Mouse (Mus musculus) left cerebral cortex, postnatal 25 days (tissue): ENCODE results near the gene Sptbn4. TPM values are rescaled to one million over a fixed set of nuclear protein-coding genes. Genes with fewer than 3 reads are reported as not detected.
A peak's percentile ranks its signal among the peaks of the same experiment; 100 is the strongest.

Experiments
- DNase-seq, 2 experiments: peaks; one replicate each; pipeline ENCODE4 v3.0.0; 2022; ENCODE audit warnings: low spot score in 2 of 2, mixed read lengths in 1 of 2
- intact Hi-C: fragments of 180-260 bp; cut with DNase I; formaldehyde crosslinking; loops from one replicate; pipeline ENCODE4 v1.15.1; 2025
- total RNA-seq, 2 experiments: library from RNA; stranded (reverse); gene quantifications; 2 replicates each; pipeline ENCODE4 v1.2.3; 2021

The Sptbn4 gene
- total RNA-seq, 2 experiments from 2014 or later = 132 to 139 TPM

GRCm38 (mm10) chr7:27397048-27397949, 50.2 kb downstream of the Sptbn4 start:
- intact Hi-C loops = no loop called here
- DNase-seq = peak; percentile 76 to 83

GRCm38 (mm10) chr7:27396184-27397047, 51.1 kb downstream of the Sptbn4 start:
- intact Hi-C loops = loop anchor here (1.0 kb wide), 1 partner anchor 57 kb away; no protein-coding TSS in a partner anchor
- peak; percentile 29 to 57 for DNase-seq

DNA sequence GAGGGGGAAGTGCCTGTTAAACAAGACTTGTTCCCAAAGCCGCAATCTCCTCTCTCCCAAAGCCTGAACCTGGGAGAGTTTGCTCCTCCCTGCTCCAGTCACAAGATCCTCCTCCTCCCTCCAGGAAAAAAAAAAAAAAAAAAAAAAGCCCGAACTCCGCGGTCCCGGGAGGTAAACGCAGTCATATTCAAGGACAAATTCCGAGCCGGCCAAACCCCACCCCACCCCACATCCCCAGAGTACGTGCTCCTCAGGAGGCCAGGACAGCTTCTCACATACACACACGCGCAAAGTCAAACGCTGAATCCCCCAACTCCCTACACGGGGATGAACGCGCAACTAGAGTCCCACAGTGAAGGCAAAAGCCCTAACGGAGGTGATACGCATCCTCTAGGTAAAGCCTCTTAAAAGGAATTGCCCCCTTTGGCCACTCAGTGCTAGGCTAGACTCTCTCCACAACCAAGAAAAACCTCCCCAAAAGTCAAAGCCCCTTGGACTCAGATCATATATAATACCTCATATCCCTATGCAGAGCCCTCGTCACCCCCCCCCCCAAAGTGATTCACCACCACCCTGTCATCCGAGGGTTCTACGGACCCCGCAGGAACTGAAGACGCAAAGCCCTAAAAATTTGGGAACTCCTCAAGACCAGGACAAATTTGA, 51.8 kb downstream of the Sptbn4 start:
- peak; percentile 23 to 58 for DNase-seq
- intact Hi-C loops = loop anchor here (1.0 kb wide), 1 partner anchor 56 kb away; no protein-coding TSS in a partner anchor

DNA sequence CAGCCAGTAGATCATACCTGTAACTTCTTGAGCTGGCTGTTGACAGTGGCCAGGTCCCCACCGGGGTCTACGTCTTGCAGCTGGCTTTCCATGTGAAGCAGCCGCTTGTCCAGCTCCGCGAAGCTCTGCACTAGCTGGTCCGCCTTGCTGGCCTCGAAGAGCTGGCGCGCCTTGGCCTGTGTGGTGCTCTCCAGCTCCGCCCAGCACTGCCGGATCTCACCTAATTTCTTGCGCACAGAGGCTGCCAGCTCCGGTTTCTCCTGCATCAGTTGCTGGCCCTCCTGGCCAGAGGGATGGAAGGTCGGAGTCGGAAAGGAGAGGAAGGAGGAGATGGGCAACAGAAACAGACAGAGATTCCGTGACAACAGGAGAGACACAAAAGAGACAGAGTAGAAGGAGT, 56.1 kb downstream of the Sptbn4 start:
- DNase-seq = no peak
- intact Hi-C loops = no loop called here

DNA sequence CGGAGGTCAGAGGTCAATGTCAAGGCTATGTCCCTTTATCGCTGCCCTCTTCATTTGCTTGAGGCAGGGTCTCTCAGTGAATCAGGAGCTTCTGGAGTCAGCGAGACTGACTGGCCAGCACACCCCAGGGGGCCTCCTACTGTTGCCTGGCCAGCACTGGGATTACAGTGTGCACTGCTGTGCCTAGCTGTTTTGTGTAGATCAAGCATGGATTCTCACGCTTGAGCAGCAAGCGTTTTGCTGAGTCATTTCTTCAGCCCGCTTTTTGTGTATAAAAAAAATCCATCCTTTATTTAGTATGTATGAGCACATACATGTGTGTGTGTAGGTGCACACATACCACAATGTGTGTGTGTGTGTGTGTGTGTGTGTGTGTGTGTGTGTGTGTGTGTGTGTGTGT, 58.3 kb downstream of the Sptbn4 start:
- intact Hi-C loops = no loop called here
- no peak for DNase-seq

DNA sequence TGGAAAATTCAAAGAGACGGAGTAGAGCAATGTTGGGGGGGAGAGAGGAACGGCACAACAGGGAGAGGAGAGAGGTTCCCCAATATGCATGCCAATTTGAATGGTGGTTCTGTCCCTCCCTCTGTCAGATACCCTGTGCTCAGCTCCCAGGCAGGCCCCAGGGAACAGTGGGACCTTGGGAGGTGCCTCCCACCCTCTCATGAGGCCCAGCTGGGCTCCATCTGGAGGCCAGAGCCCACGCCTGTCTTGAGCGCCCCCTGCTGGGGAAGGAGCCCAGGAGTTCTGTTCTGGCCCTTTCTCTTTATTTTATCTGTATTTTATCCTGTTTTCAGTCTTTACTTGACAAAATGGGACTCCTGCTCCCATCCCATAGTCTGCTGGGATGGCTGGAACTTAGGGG, 62.8 kb downstream of the Sptbn4 start:
- intact Hi-C loops = loop anchor here (1.0 kb wide), 1 partner anchor 48 kb away; no protein-coding TSS in a partner anchor
- DNase-seq = no peak

GRCm38 (mm10) chr7:27384134-27384533, 63.4 kb downstream of the Sptbn4 start:
- intact Hi-C loops = loop anchor here (1.0 kb wide), 1 partner anchor 48 kb away; no protein-coding TSS in a partner anchor
- DNase-seq = no peak

GRCm38 (mm10) chr7:27383233-27383632, 64.3 kb downstream of the Sptbn4 start:
- DNase-seq = no peak
- intact Hi-C loops = no loop called here

GRCm38 (mm10) chr7:27381560-27381959, 65.9 kb downstream of the Sptbn4 start:
- DNase-seq = no peak
- intact Hi-C loops = no loop called here

DNA sequence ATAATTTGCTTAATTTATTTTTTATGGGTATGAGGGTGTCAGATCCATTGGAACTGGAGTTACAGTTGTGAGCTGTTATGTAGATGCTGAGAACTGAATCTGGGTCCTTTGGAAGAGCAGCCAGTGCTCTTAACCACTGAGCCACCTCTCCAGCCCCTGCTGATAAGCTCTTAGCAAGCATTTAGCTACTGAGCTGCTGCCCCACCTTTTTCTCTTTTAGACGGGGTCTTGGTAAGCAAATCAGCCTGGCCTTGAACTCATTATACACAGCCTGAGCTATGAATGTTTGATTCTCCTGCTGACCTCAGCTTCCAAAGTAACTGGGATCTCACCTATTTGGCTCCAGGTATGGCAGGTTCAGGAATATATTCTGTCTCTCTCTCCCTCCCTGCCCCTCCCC, 66.5 kb downstream of the Sptbn4 start:
- no peak for DNase-seq
- intact Hi-C loops = no loop called here

GRCm38 (mm10) chr7:27379836-27380235, 67.7 kb downstream of the Sptbn4 start:
- intact Hi-C loops = no loop called here
- no peak for DNase-seq

DNA sequence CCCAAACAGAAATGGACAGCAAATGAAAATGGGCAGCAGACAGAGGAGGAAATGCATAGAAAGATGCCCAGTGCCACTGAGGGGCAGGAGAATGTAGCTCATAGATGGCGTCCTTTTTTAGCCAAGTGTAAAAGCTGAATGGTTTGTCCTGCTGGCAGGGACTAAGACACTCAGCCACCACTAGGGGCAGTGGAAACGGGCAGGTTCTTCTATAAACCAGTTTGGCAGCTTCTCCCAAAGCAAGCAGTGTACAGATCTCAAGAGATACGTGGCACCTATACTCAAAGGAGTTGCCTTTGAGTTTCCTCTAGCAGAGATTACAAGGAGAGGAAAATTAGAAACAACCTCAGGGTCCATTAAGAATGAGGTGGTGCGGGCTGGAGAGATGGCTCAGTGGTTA, 69.1 kb downstream of the Sptbn4 start:
- DNase-seq = peak in 1 of 2 experiments; percentile 50
- intact Hi-C loops = no loop called here

GRCm38 (mm10) chr7:27375274-27375673, 72.2 kb downstream of the Sptbn4 start:
- peak; percentile 60 to 83 for DNase-seq
- intact Hi-C loops = no loop called here

DNA sequence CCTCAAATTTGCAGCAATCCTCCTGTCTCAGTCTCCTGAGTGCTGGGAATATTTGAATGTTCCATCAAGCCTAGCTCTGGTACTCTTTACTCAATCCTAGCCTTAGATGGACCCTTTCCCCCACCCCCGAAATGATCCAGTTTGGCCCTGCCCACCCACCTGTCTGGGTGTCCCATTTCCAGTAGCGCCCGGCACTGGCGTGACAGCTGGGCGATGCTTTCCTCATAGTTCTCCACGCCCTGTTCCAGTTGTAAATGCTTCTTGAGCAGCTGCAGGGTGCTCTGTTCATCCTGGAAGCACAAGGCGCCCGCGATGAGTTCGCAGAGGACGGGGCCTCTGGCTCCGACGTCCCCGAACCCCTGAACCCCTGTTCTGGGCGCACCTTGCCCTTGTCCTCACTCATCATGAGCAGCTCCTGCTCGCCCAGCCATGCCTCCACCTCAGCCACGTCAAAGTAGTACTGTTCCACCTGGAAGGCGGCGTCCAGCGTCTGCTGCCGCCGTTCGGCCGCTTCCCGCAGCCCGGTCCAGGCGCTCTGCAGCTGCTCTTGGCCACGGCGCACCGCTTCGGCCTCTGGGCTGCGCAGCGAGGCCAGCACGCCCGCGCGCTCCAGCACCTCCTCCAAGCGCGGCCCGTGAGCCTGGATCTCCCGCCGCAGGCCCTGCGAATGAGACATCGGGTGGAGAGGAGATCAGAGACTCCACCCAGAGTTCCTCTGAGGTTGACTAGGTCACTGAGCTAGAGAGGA, 75.6 kb downstream of the Sptbn4 start:
- intact Hi-C loops = no loop called here
- DNase-seq = no peak

DNA sequence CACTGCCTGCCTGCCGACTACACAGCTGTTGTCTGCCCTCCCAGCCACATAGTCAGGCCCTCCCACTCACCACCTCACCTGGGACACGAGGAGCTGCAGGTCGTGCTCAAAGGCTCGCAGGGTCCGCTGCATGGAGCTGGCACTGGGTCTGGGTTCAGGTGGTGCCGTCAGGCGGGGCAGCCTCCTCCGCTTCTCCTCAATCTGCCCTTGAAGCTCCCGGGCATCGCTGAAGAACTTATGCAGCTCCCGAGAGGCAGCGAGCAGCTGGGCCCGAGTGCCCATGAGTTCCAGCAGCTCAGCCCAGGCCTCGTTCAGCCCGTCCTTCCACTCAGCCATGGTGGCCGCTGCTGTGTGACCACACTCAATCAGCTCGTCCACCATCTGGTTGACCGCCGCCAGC, 78.4 kb downstream of the Sptbn4 start:
- intact Hi-C loops = no loop called here
- no peak for DNase-seq

DNA sequence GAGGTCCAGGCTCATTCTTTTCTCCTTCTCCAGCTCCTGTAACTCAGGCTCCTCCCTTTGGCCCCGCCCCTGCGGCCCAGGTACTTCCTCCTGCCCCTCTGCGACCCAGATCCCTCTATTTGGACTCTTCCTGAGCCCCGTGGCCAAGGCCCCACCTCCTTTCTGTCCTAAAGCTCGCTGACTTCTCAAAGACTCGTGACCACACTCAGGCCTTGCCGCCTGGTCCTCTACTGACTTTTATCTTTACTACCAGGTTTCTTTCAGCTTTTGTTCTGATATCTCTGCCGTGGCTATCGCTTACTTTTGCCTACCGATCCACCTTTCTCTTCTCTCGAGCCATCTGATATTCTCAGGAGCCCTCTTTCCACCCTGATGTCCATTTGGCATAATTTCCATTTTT, 79.5 kb downstream of the Sptbn4 start:
- intact Hi-C loops = no loop called here
- DNase-seq = no peak

DNA sequence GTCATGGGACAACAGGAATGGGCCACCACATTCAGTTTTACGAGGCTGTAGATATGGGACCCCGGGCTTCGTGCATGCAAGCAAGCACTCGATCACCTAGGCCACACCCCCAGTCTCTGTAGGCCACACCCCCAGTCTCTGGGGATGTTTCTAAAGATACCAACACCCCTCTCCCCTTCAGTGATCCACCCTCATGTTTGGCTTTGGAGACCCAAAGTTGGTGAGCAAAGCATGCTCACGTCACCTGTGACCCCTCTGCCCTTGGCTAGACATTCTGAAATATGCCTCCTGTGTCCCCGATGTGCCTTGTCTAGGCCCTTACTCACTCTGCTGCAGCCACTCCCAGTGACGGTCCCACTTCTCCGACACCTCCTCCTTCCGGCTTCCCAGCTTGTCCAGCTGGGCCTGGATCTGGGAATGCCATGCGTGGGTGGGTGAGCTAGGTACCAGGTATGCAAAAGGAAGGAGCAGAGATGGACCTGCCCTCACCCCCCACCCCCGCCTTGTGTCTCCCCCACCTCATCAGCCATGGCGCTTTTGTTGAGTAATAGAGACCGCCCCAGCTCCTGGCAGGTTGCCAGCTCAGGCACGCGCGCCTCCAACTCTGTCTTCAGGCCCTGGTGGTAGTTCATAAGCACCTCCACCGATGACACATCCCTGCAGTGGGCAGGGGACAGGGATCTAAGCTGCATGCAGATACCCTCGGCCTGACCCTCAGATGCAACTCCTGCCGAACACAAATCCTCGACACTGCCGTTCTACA, 81.2 kb downstream of the Sptbn4 start:
- DNase-seq = peak; percentile 50 to 58
- intact Hi-C loops = no loop called here

- intact Hi-C loops = no loop called here
Observed at GRCm38 (mm10) chr7:27364379-27364778, 83.1 kb downstream of the Sptbn4 start.

More at GRCm38 (mm10) chr7:27364379-27364778, 83.1 kb downstream of the Sptbn4 start:
- DNase-seq = no peak
